Mouse (Mus musculus): ENCODE results near the gene Cpsf7. TPM values are rescaled to one million over a fixed set of nuclear protein-coding genes. Genes with fewer than 3 reads are reported as not detected.

Cpsf7 gene
- polyA plus RNA-seq, 1 experiment from 2014 or later: 34.9 TPM

GRCm38 (mm10) chr19:10591659-10592377, 66.8 kb downstream of the Cpsf7 start:
- Histone ChIP-seq H3K9me3 (ENCODE audit: control insufficient read depth, low read length) (no peaks in the 10 kb centered on the region), H3K27me3 (ENCODE audit: control insufficient read depth, insufficient read depth, low read length) (no peaks in the 10 kb centered on the region), H3K4me1 (ENCODE audit: control insufficient read depth in 2 of 2, insufficient read depth in 2 of 2, low read length in 2 of 2) (no peaks in the 10 kb centered on the region), H3K4me2 (ENCODE audit: low read length) (no peak overlapping the region), H3K9ac (ENCODE audit: low read length) (no peak overlapping the region), H3K36me3 (ENCODE audit: control insufficient read depth, insufficient read depth, low read length) (peaks cover 71% of the 10 kb centered on the region), H3K27ac (replicated peaks in 1 of 2; ENCODE audit: control insufficient read depth in 1 of 2, insufficient read depth in 1 of 2, low read depth in 2 of 2, low read length in 2 of 2) (no peak overlapping the region), H3K4me3 (ENCODE audit: control insufficient read depth in 1 of 2, insufficient read depth in 1 of 2, low read depth in 1 of 2, low read length in 2 of 2) (no peak overlapping the region)
- no peak for ATAC-seq (ENCODE audit: insufficient number of reproducible peaks, insufficient read depth, low FRiP score, low read depth)
- whole genome bisulfite sequencing: 88% methylated on average over 6 of the region's 6 CpGs

Other genes with a start within 250 kb of the Cpsf7 start
- gene Dagla, start 220.4 kb upstream of the Cpsf7 start, polyA plus RNA-seq (2014; fragmentation: Nextera tagmentation; extraction: Ambion mirVana): 0.65 and 0.82 TPM in 2 replicates
- gene Syt7, start 136.2 kb upstream of the Cpsf7 start, polyA plus RNA-seq (2014; fragmentation: Nextera tagmentation; extraction: Ambion mirVana): 0.67 and 0.92 TPM in 2 replicates
- 0.09 and 0.22 TPM in 2 replicates for gene Lrrc10b, start 67.8 kb upstream of the Cpsf7 start, polyA plus RNA-seq (2014; fragmentation: Nextera tagmentation; extraction: Ambion mirVana)
- not detected in 2 replicates for gene Ppp1r32, start 42.3 kb upstream of the Cpsf7 start, polyA plus RNA-seq (2014; fragmentation: Nextera tagmentation; extraction: Ambion mirVana)
- gene Sdhaf2, start 876 bp downstream of the Cpsf7 start, polyA plus RNA-seq (2014; fragmentation: Nextera tagmentation; extraction: Ambion mirVana): 52.2 and 54.0 TPM in 2 replicates
- 19.3 and 26.0 TPM in 2 replicates for gene Tmem216, start 31.0 kb downstream of the Cpsf7 start, polyA plus RNA-seq (2014; fragmentation: Nextera tagmentation; extraction: Ambion mirVana)
- gene Cyb561a3, start 51.9 kb downstream of the Cpsf7 start, polyA plus RNA-seq (2014; fragmentation: Nextera tagmentation; extraction: Ambion mirVana): 19.2 and 19.9 TPM in 2 replicates
- gene Tmem138, start 52.1 kb downstream of the Cpsf7 start, polyA plus RNA-seq (2014; fragmentation: Nextera tagmentation; extraction: Ambion mirVana): 26.5 and 27.6 TPM in 2 replicates
- 251 and 258 TPM in 2 replicates for gene Ddb1, start 80.1 kb downstream of the Cpsf7 start, polyA plus RNA-seq (2014; fragmentation: Nextera tagmentation; extraction: Ambion mirVana)
- 8.6 and 11.2 TPM in 2 replicates for gene Tkfc, start 80.4 kb downstream of the Cpsf7 start, polyA plus RNA-seq (2014; fragmentation: Nextera tagmentation; extraction: Ambion mirVana)
- 0.36 and 0.51 TPM in 2 replicates for gene Vwce, start 108.9 kb downstream of the Cpsf7 start, polyA plus RNA-seq (2014; fragmentation: Nextera tagmentation; extraction: Ambion mirVana)
- not detected in 2 replicates for gene Pga5, start 152.8 kb downstream of the Cpsf7 start, polyA plus RNA-seq (2014; fragmentation: Nextera tagmentation; extraction: Ambion mirVana)
- 28.4 and 30.0 TPM in 2 replicates for gene Vps37c, start 163.5 kb downstream of the Cpsf7 start, polyA plus RNA-seq (2014; fragmentation: Nextera tagmentation; extraction: Ambion mirVana)
- gene Cd5, start 213.7 kb downstream of the Cpsf7 start, polyA plus RNA-seq (2014; fragmentation: Nextera tagmentation; extraction: Ambion mirVana): 0.66 and 1.4 TPM in 2 replicates

Data from heart, embryonic 14.5 days (tissue).